Mouse (Mus musculus) small intestine, adult 2 months (tissue): ENCODE measurements around the gene Gabrb1.

Experiments used
- CTCF ChIP-seq: fragments of 200-500 bp; IDR thresholded peaks from 2 replicates; pipeline ENCODE4 v1.5.1; 2012; ENCODE audit warnings: low read depth, mild to moderate bottlenecking, control low read depth, inconsistent platforms, low read length, moderate library complexity, mixed read lengths; ENCODE audit not compliant: insufficient replicate concordance, insufficient read length; ENCODE audit errors: extremely low read depth
- POLR2A ChIP-seq: fragments of 200-500 bp; IDR thresholded peaks from 2 replicates; pipeline ENCODE4 v1.6.1; 2012; ENCODE audit warnings: low read depth, mild to moderate bottlenecking, control low read depth, inconsistent platforms, low read length, moderate library complexity

DNA sequence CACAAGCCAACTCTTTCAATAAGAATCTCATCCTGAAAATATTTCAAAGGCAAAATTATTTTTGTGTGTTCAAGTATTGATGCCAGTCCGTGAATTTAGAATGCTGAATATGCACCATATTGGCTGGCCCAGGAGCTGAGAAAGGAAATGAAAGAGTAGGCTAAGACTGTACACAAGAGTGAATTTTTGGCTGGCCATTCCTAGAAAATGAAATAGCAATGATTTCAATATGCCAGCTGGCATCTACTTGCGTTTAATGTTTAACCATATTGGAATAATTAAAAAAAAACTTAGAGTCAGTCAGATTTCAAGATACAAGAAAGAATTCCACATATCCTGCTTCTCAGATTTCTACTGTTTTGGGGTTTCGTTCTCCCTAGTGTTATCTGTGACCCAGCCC lies 30.1 kb upstream of the Gabrb1 start:
- TF ChIP-seq CTCF (no peak), POLR2A (no peak)
